Mouse (Mus musculus) heart, embryonic 11.5 days (tissue): ENCODE results near the gene Trappc3. TPM values are rescaled to one million over a fixed set of nuclear protein-coding genes. Genes with fewer than 3 reads are reported as not detected.

Experiments
- ATAC-seq: fragments of 200-750 bp; cut with Nextera tagmentation; replicated peaks from 2 replicates; pipeline ENCODE4 v1.8.0; 2017; ENCODE audit warnings: moderate library complexity; ENCODE audit not compliant: insufficient number of reproducible peaks, low FRiP score, low TSS enrichment
- H3K27ac ChIP-seq: fragments of 300-500 bp; sonication (generic); 2 replicates; pipeline ENCODE4 v1.5.1; 2014; ENCODE audit warnings: mild to moderate bottlenecking, low read depth, low read length
- H3K27me3 ChIP-seq: fragments of 300-500 bp; sonication (generic); 2 replicates; pipeline ENCODE4 v1.6.1; 2014; ENCODE audit warnings: mild to moderate bottlenecking, low read length, mixed read lengths; ENCODE audit not compliant: control insufficient read depth, insufficient read depth
- H3K36me3 ChIP-seq: fragments of 300-500 bp; sonication (generic); 2 replicates; pipeline ENCODE4 v1.6.1; 2014; ENCODE audit warnings: mild to moderate bottlenecking, low read length, moderate library complexity, mixed read lengths; ENCODE audit not compliant: control insufficient read depth, insufficient read depth
- H3K4me1 ChIP-seq: fragments of 300-500 bp; sonication (generic); 2 replicates; pipeline ENCODE4 v1.6.1; 2014; ENCODE audit warnings: low read length; ENCODE audit not compliant: control insufficient read depth, insufficient read depth
- H3K4me2 ChIP-seq: fragments of 300-500 bp; sonication (generic); 2 replicates; pipeline ENCODE4 v1.6.1; 2014; ENCODE audit warnings: mild to moderate bottlenecking, moderate library complexity
- H3K4me3 ChIP-seq: fragments of 300-500 bp; sonication (generic); 2 replicates; pipeline ENCODE4 v1.5.1; 2014; ENCODE audit warnings: low read depth, low read length
- H3K9ac ChIP-seq: fragments of 300-500 bp; sonication (generic); 2 replicates; pipeline ENCODE4 v1.6.1; 2014; ENCODE audit warnings: mild to moderate bottlenecking, low read depth, low read length, moderate library complexity
- H3K9me3 ChIP-seq: fragments of 300-500 bp; sonication (generic); replicated peaks from 2 replicates; pipeline ENCODE4 v1.6.1; 2016; ENCODE audit warnings: low read length; ENCODE audit not compliant: control insufficient read depth
- WGBS: fragments of 180-500 bp; shearing (Covaris S2); extraction: QIAGEN DNeasy Blood & Tissue Kit; methylation state at CpG from one replicate; pipeline ENCODE4 v1.1.7; 2014; ENCODE audit not compliant: insufficient replicate concordance; 5-methylcytosine and 5-hydroxymethylcytosine counted together
- polyA plus RNA-seq: library from polyadenylated mRNA; unstranded; fragments of >200 nt; fragmentation: Nextera tagmentation; extraction: Ambion mirVana; gene quantifications from 2 replicates; pipeline ENCODE4 v1.2.1, GENCODE M21; 2014

Trappc3 gene
- polyA plus RNA-seq, 1 experiment from 2014 or later: 11.0 TPM

DNA sequence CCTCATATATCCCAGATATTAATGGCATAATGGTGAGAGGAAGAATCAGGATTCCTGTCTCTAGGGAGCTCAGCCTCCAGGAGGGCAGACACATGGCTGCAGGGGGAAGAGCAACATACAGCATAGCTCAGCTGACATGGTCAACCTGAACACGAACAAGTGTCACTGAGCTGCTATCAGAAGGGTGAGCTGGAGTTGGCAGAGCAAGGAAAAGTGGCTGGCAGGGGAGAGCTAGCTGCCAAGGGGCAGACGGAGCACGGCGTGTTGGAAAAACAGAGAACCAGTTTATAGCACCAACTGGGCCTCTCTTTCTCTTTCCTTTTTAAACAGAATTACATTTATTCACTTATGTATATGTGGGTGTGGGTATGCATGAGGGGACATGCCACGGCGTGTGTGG is 19.6 kb upstream of the Trappc3 start:
- no peaks in the 10 kb centered on the region for H3K9me3 ChIP-seq
- no peaks in the 10 kb centered on the region for H3K27me3 ChIP-seq
- H3K4me2 ChIP-seq: no peak overlapping the region
- 76% methylated on average over 6 of the region's 6 CpGs for WGBS
- no peak overlapping the region for H3K4me3 ChIP-seq
- H3K36me3 ChIP-seq: peaks cover 25% of the 10 kb centered on the region
- H3K9ac ChIP-seq: no peak overlapping the region
- peaks cover 37% of the 10 kb centered on the region for H3K4me1 ChIP-seq
- ATAC-seq: no peak
- no peak overlapping the region for H3K27ac ChIP-seq

DNA sequence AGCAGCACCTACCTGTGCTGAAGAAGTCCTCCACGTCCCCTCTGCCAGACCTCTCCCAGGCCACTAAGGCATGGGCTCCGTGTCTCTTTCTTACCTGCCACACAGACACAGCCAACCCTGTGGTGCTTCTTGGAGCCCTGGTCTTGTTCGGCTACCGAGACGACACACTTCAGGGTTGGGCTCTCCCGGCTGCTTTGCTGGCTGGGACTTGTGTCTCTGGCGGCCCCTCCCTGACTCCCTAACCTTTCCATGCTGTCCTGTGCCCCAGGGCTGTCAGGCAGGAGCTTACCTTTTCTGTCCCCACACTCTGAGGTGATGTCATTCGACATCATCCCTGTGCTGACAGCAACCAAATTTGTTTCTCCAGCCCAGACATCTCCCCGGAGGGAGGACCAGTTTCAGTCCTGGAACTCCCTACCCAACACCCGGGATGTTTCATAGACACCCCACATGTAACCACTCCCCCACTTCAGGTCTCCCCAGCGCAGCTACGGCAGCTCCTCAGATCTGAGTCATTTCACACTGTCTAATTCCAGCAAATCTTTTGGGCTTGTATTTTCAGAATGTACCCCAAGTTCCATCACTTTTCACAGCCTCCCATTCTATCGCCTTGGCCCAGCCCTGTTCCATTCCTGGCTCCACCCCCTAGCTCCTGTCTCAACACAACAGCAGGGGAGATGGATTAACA is 15.8 kb upstream of the Trappc3 start:
- Histone ChIP-seq H3K9me3 (no peaks in the 10 kb centered on the region), H3K9ac (no peak overlapping the region), H3K4me1 (peaks cover 51% of the 10 kb centered on the region), H3K4me2 (no peak overlapping the region), H3K27me3 (no peaks in the 10 kb centered on the region), H3K36me3 (peaks cover 7% of the 10 kb centered on the region), H3K4me3 (no peak overlapping the region), H3K27ac (no peak overlapping the region)
- no peak for ATAC-seq
- 72% methylated on average over 13 of the region's 13 CpGs for WGBS

GRCm38 (mm10) chr4:126248261-126248868 is 13.8 kb upstream of the Trappc3 start:
- Histone ChIP-seq H3K4me2 (no peak overlapping the region), H3K4me3 (no peak overlapping the region), H3K27me3 (no peaks in the 10 kb centered on the region), H3K27ac (no peak overlapping the region), H3K4me1 (peaks cover 54% of the 10 kb centered on the region), H3K9ac (no peak overlapping the region; the same call in 1 of the 2 replicates), H3K9me3 (no peaks in the 10 kb centered on the region), H3K36me3 (no peaks in the 10 kb centered on the region)
- ATAC-seq: no peak
- 36% methylated on average over 11 of the region's 11 CpGs for WGBS

GRCm38 (mm10) chr4:126250659-126251058 is 11.5 kb upstream of the Trappc3 start:
- no peak for ATAC-seq
- Histone ChIP-seq H3K4me2 (peak overlapping the region; percentile 39; the same call in 1 of the 2 replicates), H3K4me1 (peaks cover 69% of the 10 kb centered on the region), H3K36me3 (no peaks in the 10 kb centered on the region), H3K9ac (no peak overlapping the region), H3K27me3 (no peaks in the 10 kb centered on the region), H3K9me3 (no peaks in the 10 kb centered on the region), H3K4me3 (0 out of 2 replicates have a peak overlapping the region, but pooled peaks have one; percentile 8), H3K27ac (peak overlapping the region; percentile 80)
- WGBS: 36% methylated on average over 4 of the region's 4 CpGs

DNA sequence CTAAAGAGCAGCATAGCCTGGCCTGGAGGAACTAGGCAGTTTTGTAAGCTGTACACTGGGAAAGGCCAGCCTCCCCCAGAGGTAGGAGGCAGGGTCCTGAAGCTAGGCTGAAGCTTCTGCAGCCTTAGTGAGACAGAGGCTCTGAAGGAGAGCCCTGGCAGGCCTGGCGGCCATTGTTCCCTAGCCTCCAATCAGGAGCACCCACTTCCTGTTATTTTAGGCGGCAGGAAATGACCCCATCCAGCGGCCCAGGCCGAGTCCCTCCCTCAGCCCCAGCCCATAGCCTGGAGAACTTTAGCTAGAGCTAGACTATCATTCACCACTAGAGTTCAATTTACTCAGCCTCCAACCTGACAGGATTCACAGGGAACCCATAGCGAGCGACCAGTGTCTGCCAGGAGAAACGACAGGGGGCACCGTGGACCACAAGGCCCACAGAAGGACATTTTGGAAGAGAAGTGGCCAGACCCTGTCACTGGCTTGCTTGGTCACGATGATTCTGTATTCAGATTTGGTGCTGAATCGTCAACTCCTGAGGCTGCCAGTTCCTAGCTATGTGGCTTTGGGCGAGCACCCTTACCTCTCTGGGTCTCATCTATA is 10.4 kb upstream of the Trappc3 start:
- Histone ChIP-seq H3K4me1 (peaks cover 64% of the 10 kb centered on the region), H3K4me2 (peak overlapping the region; percentile 39)

DNA sequence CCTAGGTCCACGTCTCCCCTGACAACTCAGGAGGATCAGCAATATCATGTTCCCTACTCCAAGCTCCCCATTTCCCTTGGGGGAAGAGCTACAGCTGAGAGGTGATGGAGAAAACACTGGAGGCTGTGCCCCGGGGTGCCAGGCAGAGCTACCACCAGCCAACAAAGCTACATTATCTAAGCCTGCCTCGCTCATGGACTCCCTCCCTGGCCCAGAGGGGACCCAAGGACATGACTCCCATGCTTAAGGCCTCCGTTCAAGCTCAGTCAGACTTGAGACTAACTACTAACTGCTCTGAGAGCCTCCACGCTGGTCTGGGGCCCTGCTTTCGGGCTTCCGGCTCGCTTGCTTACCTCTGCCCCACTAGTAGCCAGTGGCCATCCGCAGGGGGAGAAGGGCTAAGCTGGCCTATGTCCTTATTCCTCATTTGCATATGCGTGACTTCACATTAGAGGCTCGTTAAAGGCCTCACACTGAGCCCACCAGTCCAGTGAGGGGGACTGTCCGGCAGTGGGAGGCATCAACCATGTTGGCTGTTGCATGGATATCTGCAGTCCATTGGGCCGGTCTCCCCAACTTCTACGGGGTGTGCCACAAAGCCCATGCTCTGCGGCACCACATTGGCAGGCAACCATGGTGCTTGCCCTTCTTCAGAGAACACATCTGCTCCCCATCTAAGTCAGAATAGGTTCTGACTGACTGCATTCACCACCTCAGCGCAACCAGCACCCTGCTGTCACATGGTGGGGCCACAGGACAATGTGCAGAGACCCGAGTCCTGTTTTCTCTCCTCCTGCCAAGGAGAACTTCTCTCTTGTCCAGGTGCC is 9.5 kb upstream of the Trappc3 start:
- ATAC-seq: no peak
- WGBS: 75% methylated on average over 17 of the region's 17 CpGs
- Histone ChIP-seq H3K9ac (peak overlapping the region; percentile 7; the same call in 1 of the 2 replicates), H3K4me2 (peak overlapping the region; percentile 39), H3K27me3 (no peaks in the 10 kb centered on the region), H3K9me3 (no peaks in the 10 kb centered on the region), H3K4me3 (no peak overlapping the region), H3K27ac (peak overlapping the region; percentile 80), H3K36me3 (no peaks in the 10 kb centered on the region), H3K4me1 (peaks cover 70% of the 10 kb centered on the region)

More for the DNA sequence above, 10.4 kb upstream of the Trappc3 start:
- Histone ChIP-seq H3K9me3 (no peaks in the 10 kb centered on the region), H3K27ac (peak overlapping the region; percentile 80), H3K4me3 (peak overlapping the region; percentile 3; the same call in 1 of the 2 replicates), H3K27me3 (no peaks in the 10 kb centered on the region), H3K36me3 (no peaks in the 10 kb centered on the region), H3K9ac (peak overlapping the region; percentile 36)
- WGBS: 51% methylated on average over 11 of the region's 11 CpGs
- no peak for ATAC-seq

DNA sequence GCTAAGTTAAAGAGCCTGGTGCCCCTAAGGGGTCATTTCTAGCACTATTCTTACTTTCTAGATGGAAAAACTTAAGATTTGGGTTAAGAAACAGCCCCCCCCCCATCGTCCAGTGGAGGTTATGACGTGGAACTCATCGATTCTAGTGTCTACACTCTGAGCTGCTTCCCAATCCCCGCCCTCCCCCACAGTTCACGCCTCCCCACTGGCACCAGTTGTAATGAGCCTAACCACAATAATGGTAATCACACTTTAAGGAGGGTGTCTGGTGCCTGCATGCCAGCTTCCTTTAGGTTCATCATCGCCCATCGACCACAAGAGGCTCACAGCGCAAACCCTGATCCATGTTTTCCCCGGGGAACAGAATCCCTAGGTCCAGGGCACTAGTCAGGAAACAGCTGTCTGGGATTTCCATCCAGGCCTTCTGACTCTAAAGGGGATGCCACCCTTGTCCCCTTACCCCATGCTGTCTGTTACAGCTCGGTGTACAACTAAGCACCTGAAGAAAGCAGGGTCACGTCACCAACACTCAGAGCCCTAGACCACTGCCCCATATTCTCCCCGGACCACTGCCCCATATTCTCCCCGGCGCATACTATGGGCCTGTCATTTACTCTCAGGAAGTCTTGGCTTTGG is 8.4 kb upstream of the Trappc3 start:
- Histone ChIP-seq H3K27me3 (no peaks in the 10 kb centered on the region), H3K36me3 (no peaks in the 10 kb centered on the region), H3K9ac (peak overlapping the region; percentile 98; the same call in 1 of the 2 replicates), H3K9me3 (no peaks in the 10 kb centered on the region), H3K4me3 (peak overlapping the region; percentile 99), H3K4me2 (peak overlapping the region; percentile 98), H3K4me1 (peaks cover 68% of the 10 kb centered on the region), H3K27ac (no peak overlapping the region)
- WGBS: 75% methylated on average over 14 of the region's 14 CpGs
- ATAC-seq: no peak
